Comparison of ENCODE assay signal across 27 mouse cellular contexts in the genomic region with DNA sequence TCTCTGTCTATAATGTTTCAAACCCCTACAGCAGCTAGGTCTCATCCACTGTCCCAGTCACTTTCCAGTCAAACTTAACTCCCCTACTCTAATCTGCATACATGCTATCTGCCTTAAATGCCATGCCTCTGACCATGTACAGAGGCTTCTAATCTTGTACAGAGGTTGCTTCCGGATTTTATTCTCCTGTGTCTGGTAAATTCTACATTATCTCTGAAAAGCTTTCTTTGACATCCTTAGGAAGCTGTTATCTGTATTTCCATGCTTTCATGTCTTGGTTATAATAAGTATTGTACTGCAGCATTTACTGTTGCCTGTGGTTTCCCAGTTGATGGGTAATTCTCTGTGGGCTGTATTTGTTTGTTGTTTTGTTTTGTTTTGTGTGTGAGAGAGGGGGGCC.
"Had no signal": no experiment of that assay in that cellular context is flagged by ENCODE, and none has a peak within 500 bp of the region (broad histone marks: within the 10 kb centered on the region; RNA-seq: fewer than 3 reads in every experiment).

No protein-coding gene starts in this region.

- H3K27ac ChIP-seq: embryonic facial prominence, embryonic 10.5 days; embryonic facial prominence, embryonic 12.5 days; embryonic facial prominence, embryonic 13.5 days; embryonic facial prominence, embryonic 15.5 days; forebrain, embryonic 10.5 days; forebrain, embryonic 12.5 days; forebrain, embryonic 13.5 days; forebrain, embryonic 15.5 days; gastrocnemius, adult 2 months; heart, adult 2 months had no signal

- H3K27me3 ChIP-seq: embryonic facial prominence, embryonic 12.5 days; embryonic facial prominence, embryonic 13.5 days; embryonic facial prominence, embryonic 15.5 days; forebrain, embryonic 12.5 days; forebrain, embryonic 13.5 days; forebrain, embryonic 15.5 days had no signal

- H3K4me3 ChIP-seq: embryonic facial prominence, embryonic 10.5 days; embryonic facial prominence, embryonic 12.5 days; embryonic facial prominence, embryonic 13.5 days; embryonic facial prominence, embryonic 15.5 days; erythroblast, embryonic 14.5 days; forebrain, embryonic 10.5 days; forebrain, embryonic 12.5 days; forebrain, embryonic 13.5 days; forebrain, embryonic 15.5 days; gastrocnemius, adult 2 months; heart, adult 2 months had no signal

- H3K36me3 ChIP-seq: embryonic facial prominence, embryonic 10.5 days; embryonic facial prominence, embryonic 12.5 days; embryonic facial prominence, embryonic 13.5 days; embryonic facial prominence, embryonic 15.5 days; forebrain, embryonic 10.5 days; forebrain, embryonic 12.5 days; forebrain, embryonic 15.5 days had no signal

- H3K9ac ChIP-seq: embryonic facial prominence, embryonic 12.5 days; embryonic facial prominence, embryonic 13.5 days; embryonic facial prominence, embryonic 15.5 days; forebrain, embryonic 12.5 days; forebrain, embryonic 13.5 days; forebrain, embryonic 15.5 days; forebrain, postnatal 0 days had no signal

- DNase-seq: cerebellum, adult 9-10 months; cerebellum, adult 9-11 months; cerebellum, postnatal 10 days; cerebellum, postnatal 14 days; cerebellum, postnatal 25 days; cerebellum, postnatal 36 days; embryo, embryonic 11 days; forebrain, postnatal 0 days; gastrocnemius, adult 2 months; gastrocnemius, postnatal 10 days; gastrocnemius, postnatal 14 days; gastrocnemius, postnatal 25 days; gastrocnemius, postnatal 36 days; heart, adult 11 months; heart, adult 18-20 months; heart, adult 2 months had no signal

- H3K9me3 ChIP-seq: embryonic facial prominence, embryonic 10.5 days; embryonic facial prominence, embryonic 12.5 days; embryonic facial prominence, embryonic 13.5 days; embryonic facial prominence, embryonic 15.5 days; forebrain, embryonic 10.5 days; forebrain, embryonic 12.5 days; forebrain, embryonic 13.5 days; forebrain, embryonic 15.5 days had no signal

- H3K4me2 ChIP-seq: embryonic facial prominence, embryonic 12.5 days; embryonic facial prominence, embryonic 13.5 days; embryonic facial prominence, embryonic 15.5 days; forebrain, embryonic 12.5 days; forebrain, embryonic 13.5 days; forebrain, embryonic 15.5 days had no signal

- H3K4me1 ChIP-seq: embryonic facial prominence, embryonic 10.5 days; embryonic facial prominence, embryonic 12.5 days; embryonic facial prominence, embryonic 13.5 days; embryonic facial prominence, embryonic 15.5 days; forebrain, embryonic 10.5 days; forebrain, embryonic 12.5 days; forebrain, embryonic 13.5 days; forebrain, embryonic 15.5 days had no signal

- ATAC-seq: forebrain, embryonic 13.5 days; forebrain, embryonic 14.5 days; forebrain, embryonic 15.5 days; forebrain, embryonic 16.5 days; forebrain, postnatal 0 days had no signal
